ENCODE assay signal across 9 mouse cellular contexts in genomic region chr2:75685458-75685861, GRCm38 (mm10). TPM values are rescaled to one million over a fixed set of nuclear protein-coding genes. Genes with fewer than 3 reads are reported as not detected.
DNase-seq lines count a peak whose midpoint lies in the region; ATAC-seq lines count a peak whose summit lies in the region.
"Had no signal": no experiment of that assay in that cellular context is flagged by ENCODE, and none has a peak within 500 bp of the region (broad histone marks: within the 10 kb centered on the region; RNA-seq: fewer than 3 reads in every experiment).

No protein-coding gene starts in this region.

- H3K27ac ChIP-seq in heart, embryonic 12.5 days (ENCODE audit: poor library complexity, severe bottlenecking): no peak overlapping the region
- H3K27ac ChIP-seq in brown adipose tissue, adult 24 weeks (replicated peaks; ENCODE audit: low read depth, low read length): peak overlapping the region; percentile 64
- H3K27ac ChIP-seq in hindbrain, embryonic 13.5 days: no peak overlapping the region
- H3K27ac ChIP-seq: limb, embryonic 15.5 days had no signal

- 0 out of 2 replicates have a peak overlapping the region, but pooled peaks have one; percentile 19 for H3K9ac ChIP-seq in heart, embryonic 12.5 days
- no peak overlapping the region for H3K9ac ChIP-seq in hindbrain, embryonic 13.5 days
- H3K9ac ChIP-seq: limb, embryonic 15.5 days had no signal

- peaks cover 81% of the 10 kb centered on the region for H3K4me1 ChIP-seq in heart, embryonic 12.5 days (replicated peaks)
- H3K4me1 ChIP-seq in brown adipose tissue, adult 24 weeks (ENCODE audit: control insufficient read depth, insufficient read depth, insufficient read length, low read length): peaks cover 53% of the 10 kb centered on the region
- 0 out of 2 replicates have a peak, but pooled peaks cover 4% of the 10 kb centered on the region for H3K4me1 ChIP-seq in hindbrain, embryonic 13.5 days (replicated peaks)

- H3K27me3 ChIP-seq in heart, embryonic 12.5 days (replicated peaks): no peaks in the 10 kb centered on the region
- H3K27me3 ChIP-seq in hindbrain, embryonic 13.5 days: no peaks in the 10 kb centered on the region
- H3K27me3 ChIP-seq: limb, embryonic 15.5 days had no signal

- no peaks in the 10 kb centered on the region for H3K36me3 ChIP-seq in heart, embryonic 12.5 days
- H3K36me3 ChIP-seq in hindbrain, embryonic 13.5 days: no peaks in the 10 kb centered on the region
- H3K36me3 ChIP-seq: limb, embryonic 15.5 days had no signal

- H3K4me2 ChIP-seq in heart, embryonic 12.5 days: no peak overlapping the region
- no peak overlapping the region for H3K4me2 ChIP-seq in hindbrain, embryonic 13.5 days
- H3K4me2 ChIP-seq: limb, embryonic 15.5 days had no signal

- no peak for DNase-seq in heart, adult 8-10 months (ENCODE audit: low spot score)
- peak; percentile 42 for DNase-seq in CD4-positive helper T cell, adult 2 months (ENCODE audit: low read depth, low spot score)
- DNase-seq in lung, postnatal 25 days (ENCODE audit: low spot score): peak; percentile 73
- no peak for DNase-seq in right cerebral cortex, adult 2 months (ENCODE audit: low spot score in 2 of 2)
- no peak for DNase-seq in layer of hippocampus, adult 9-11 months

- no peak overlapping the region for H3K4me3 ChIP-seq in heart, embryonic 12.5 days
- no peak overlapping the region for H3K4me3 ChIP-seq in brown adipose tissue, adult 24 weeks (ENCODE audit: insufficient read depth, low read depth, low read length)
- H3K4me3 ChIP-seq in hindbrain, embryonic 13.5 days: no peak overlapping the region
- H3K4me3 ChIP-seq: limb, embryonic 15.5 days had no signal

- no peaks in the 10 kb centered on the region for H3K9me3 ChIP-seq in heart, embryonic 12.5 days (replicated peaks)
- H3K9me3 ChIP-seq in hindbrain, embryonic 13.5 days: no peaks in the 10 kb centered on the region
- H3K9me3 ChIP-seq: limb, embryonic 15.5 days had no signal

- WGBS in heart, embryonic 12.5 days: 70% methylated on average over 6 of the region's 6 CpGs
- 86% methylated on average over 6 of the region's 6 CpGs for WGBS in hindbrain, embryonic 13.5 days

- ATAC-seq in heart, embryonic 12.5 days (ENCODE audit: insufficient number of reproducible peaks, low FRiP score): no peak
- no peak for ATAC-seq in hindbrain, embryonic 13.5 days (ENCODE audit: low FRiP score)

RNA-seq across cellular contexts. Expression of gene Nfe2l2, which starts 19.0 kb away (rescaled TPM):
- polyA plus RNA-seq in heart, embryonic 12.5 days (2016; fragmentation: Nextera tagmentation; extraction: Ambion mirVana): 47.9 and 48.8 TPM in 2 replicates
- 10 to 100 TPM; 57.9 to 75.1 (median 64.5) TPM for total RNA-seq in heart, adult 8-10 months (2022)
- 50.2 and 50.6 TPM in 2 replicates for polyA plus RNA-seq in brown adipose tissue, adult 24 weeks (2012; ENCODE audit: insufficient read depth, insufficient read length, missing spikeins)
- polyA plus RNA-seq in hindbrain, embryonic 13.5 days (2015; fragmentation: Nextera tagmentation; extraction: Ambion mirVana): 12.9 and 13.6 TPM in 2 replicates

RNA-seq across cellular contexts. Expression of gene Hnrnpa3, which starts 26.4 kb away (rescaled TPM):
- polyA plus RNA-seq in heart, embryonic 12.5 days (2016; fragmentation: Nextera tagmentation; extraction: Ambion mirVana): 221 and 233 TPM in 2 replicates
- total RNA-seq in heart, adult 8-10 months (2022): 100 to 1,000 TPM; 132 to 185 (median 159) TPM
- polyA plus RNA-seq in brown adipose tissue, adult 24 weeks (2012; ENCODE audit: insufficient read depth, insufficient read length, missing spikeins): 58.7 and 106 TPM in 2 replicates
- polyA plus RNA-seq in hindbrain, embryonic 13.5 days (2015; fragmentation: Nextera tagmentation; extraction: Ambion mirVana): 235 and 246 TPM in 2 replicates

Comparison
In these comparisons a context has a peak if more than half of its experiments do, and no peak if none do; other contexts are left out.
1. DNase-seq: peak in CD4-positive helper T cell, adult 2 months (single experiment) and lung, postnatal 25 days (single experiment); none in heart, adult 8-10 months (single experiment), right cerebral cortex, adult 2 months (0 of 2) and layer of hippocampus, adult 9-11 months (single experiment).